Comparison of ENCODE assay signal across 16 mouse cellular contexts in genomic region chr2:129883417-129883816, GRCm38 (mm10).
A peak's percentile ranks its signal among the peaks of the same experiment; 100 is the strongest.
DNase-seq lines count a peak whose midpoint lies in the region; ATAC-seq and TF ChIP-seq lines count a peak whose summit lies in the region.
"Had no signal": no experiment of that assay in that cellular context is flagged by ENCODE, and none has a peak within 500 bp of the region (broad histone marks: within the 10 kb centered on the region; RNA-seq: fewer than 3 reads in every experiment).

No protein-coding gene starts in this region.

- peak overlapping the region; percentile 91 for H3K27ac ChIP-seq in layer of hippocampus, adult 2 months
- H3K27ac ChIP-seq: forebrain, embryonic 13.5 days; liver, embryonic 15.5 days had no signal

- intact Hi-C loops in left cerebral cortex, postnatal 14 days (cut with DNase I) = loop anchor here (5.0 kb wide), 1 partner anchor 174 kb away; no protein-coding TSS in a partner anchor
- intact Hi-C loops in left cerebral cortex, postnatal 4 days (cut with DNase I) = no loop called here

- ATAC-seq in monocyte, adult 5-6 weeks (replicated peaks; ENCODE audit: insufficient number of reproducible peaks, low FRiP score, low TSS enrichment, poor library complexity, severe bottlenecking) = no peak; the same call in 1 of the 2 replicates
- ATAC-seq: forebrain, embryonic 13.5 days had no signal

- peak; percentile 57 to 79 for DNase-seq in left cerebral cortex, postnatal 14 days (ENCODE audit: low spot score in 2 of 2)
- no peak for DNase-seq in left cerebral cortex, postnatal 4 days
- peak; percentile 53 for DNase-seq in brain, adult 2 months (ENCODE audit: low read depth, low spot score)
- peak; percentile 46 to 63 for DNase-seq in layer of hippocampus, adult 2 months (ENCODE audit: low spot score in 2 of 2)
- peak; percentile 41 for DNase-seq in right cerebral cortex, adult 18-20 months
- DNase-seq in liver = no peak
- DNase-seq in yolk sac, embryonic 10.5 days (ENCODE audit: low spot score) = no peak
- DNase-seq: adrenal gland, postnatal 14 days; cerebellum, adult 11-12 months; gastrocnemius, postnatal 14 days; heart, postnatal 36 days; kidney, adult 2 months; spleen, adult 18-20 months had no signal

- no peak for TF ChIP-seq CTCF in layer of hippocampus, adult 2 months (conservative IDR thresholded peaks at IDR 0.05)

- peak overlapping the region; percentile 31; the same call in 1 of the 2 replicates for H3K4me3 ChIP-seq in layer of hippocampus, adult 2 months
- H3K4me3 ChIP-seq: forebrain, embryonic 13.5 days; liver, embryonic 15.5 days had no signal

Comparison
In these comparisons a context has a peak if more than half of its experiments do, and no peak if none do; other contexts are left out.
1. DNase-seq: peak in left cerebral cortex, postnatal 14 days (2 of 2), brain, adult 2 months (single experiment), layer of hippocampus, adult 2 months (2 of 2) and right cerebral cortex, adult 18-20 months (single experiment); none in left cerebral cortex, postnatal 4 days (single experiment), liver (single experiment) and yolk sac, embryonic 10.5 days (single experiment).